Mouse (Mus musculus) heart, embryonic 11.5 days (tissue): Measurements from ENCODE around the gene Rnaseh1. TPM values are rescaled to one million over a fixed set of nuclear protein-coding genes. Genes with fewer than 3 reads are reported as not detected.
A peak's percentile ranks its signal among the peaks of the same experiment; 100 is the strongest.

Source experiments
- ATAC-seq: fragments of 200-750 bp; cut with Nextera tagmentation; replicated peaks from 2 replicates; pipeline ENCODE4 v1.8.0; 2017; ENCODE audit warnings: moderate library complexity; ENCODE audit not compliant: insufficient number of reproducible peaks, low FRiP score, low TSS enrichment
- H3K27ac ChIP-seq: fragments of 300-500 bp; sonication (generic); 2 replicates; pipeline ENCODE4 v1.5.1; 2014; ENCODE audit warnings: mild to moderate bottlenecking, low read depth, low read length
- H3K27me3 ChIP-seq: fragments of 300-500 bp; sonication (generic); 2 replicates; pipeline ENCODE4 v1.6.1; 2014; ENCODE audit warnings: mild to moderate bottlenecking, low read length, mixed read lengths; ENCODE audit not compliant: control insufficient read depth, insufficient read depth
- H3K36me3 ChIP-seq: fragments of 300-500 bp; sonication (generic); 2 replicates; pipeline ENCODE4 v1.6.1; 2014; ENCODE audit warnings: mild to moderate bottlenecking, low read length, moderate library complexity, mixed read lengths; ENCODE audit not compliant: control insufficient read depth, insufficient read depth
- H3K4me1 ChIP-seq: fragments of 300-500 bp; sonication (generic); 2 replicates; pipeline ENCODE4 v1.6.1; 2014; ENCODE audit warnings: low read length; ENCODE audit not compliant: control insufficient read depth, insufficient read depth
- H3K4me2 ChIP-seq: fragments of 300-500 bp; sonication (generic); 2 replicates; pipeline ENCODE4 v1.6.1; 2014; ENCODE audit warnings: mild to moderate bottlenecking, moderate library complexity
- H3K4me3 ChIP-seq: fragments of 300-500 bp; sonication (generic); 2 replicates; pipeline ENCODE4 v1.5.1; 2014; ENCODE audit warnings: low read depth, low read length
- H3K9ac ChIP-seq: fragments of 300-500 bp; sonication (generic); 2 replicates; pipeline ENCODE4 v1.6.1; 2014; ENCODE audit warnings: mild to moderate bottlenecking, low read depth, low read length, moderate library complexity
- H3K9me3 ChIP-seq: fragments of 300-500 bp; sonication (generic); replicated peaks from 2 replicates; pipeline ENCODE4 v1.6.1; 2016; ENCODE audit warnings: low read length; ENCODE audit not compliant: control insufficient read depth
- WGBS: fragments of 180-500 bp; shearing (Covaris S2); extraction: QIAGEN DNeasy Blood & Tissue Kit; methylation state at CpG from one replicate; pipeline ENCODE4 v1.1.7; 2014; ENCODE audit not compliant: insufficient replicate concordance; 5-methylcytosine and 5-hydroxymethylcytosine counted together
- polyA plus RNA-seq: library from polyadenylated mRNA; unstranded; fragments of >200 nt; fragmentation: Nextera tagmentation; extraction: Ambion mirVana; gene quantifications from 2 replicates; pipeline ENCODE4 v1.2.1, GENCODE M21; 2014

Gene Rnaseh1
- polyA plus RNA-seq, 1 experiment from 2014 or later = 20.2 TPM

DNA sequence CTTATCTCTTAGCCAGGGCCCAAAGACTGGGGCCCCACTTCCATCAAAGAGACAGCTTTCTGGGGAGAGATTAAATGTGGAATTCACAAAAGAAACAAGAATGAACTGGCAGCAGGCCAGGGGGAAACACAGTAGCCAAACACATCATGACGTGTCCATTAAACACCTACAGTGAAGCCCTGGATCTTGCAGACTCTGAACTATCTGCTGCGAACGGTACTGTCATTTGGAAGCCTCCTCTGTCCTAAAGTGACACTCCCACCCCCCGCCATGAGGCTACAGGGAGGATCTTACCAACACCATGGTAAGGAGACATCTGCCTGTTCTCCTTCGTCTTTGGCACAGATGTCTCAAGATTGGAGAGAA, 27.3 kb upstream of the Rnaseh1 start:
- peak overlapping the region; percentile 53 for H3K4me2 ChIP-seq
- H3K27ac ChIP-seq = peak overlapping the region; percentile 60; the same call in 1 of the 2 replicates
- no peak overlapping the region for H3K4me3 ChIP-seq
- H3K9ac ChIP-seq = no peak overlapping the region
- H3K36me3 ChIP-seq = no peaks in the 10 kb centered on the region
- WGBS = 21% methylated on average over 5 of the region's 5 CpGs
- peaks cover 19% of the 10 kb centered on the region for H3K4me1 ChIP-seq
- ATAC-seq = 0 out of 2 replicates have a peak, but pooled peaks have one; percentile 19
- no peaks in the 10 kb centered on the region for H3K27me3 ChIP-seq
- H3K9me3 ChIP-seq = no peaks in the 10 kb centered on the region

DNA sequence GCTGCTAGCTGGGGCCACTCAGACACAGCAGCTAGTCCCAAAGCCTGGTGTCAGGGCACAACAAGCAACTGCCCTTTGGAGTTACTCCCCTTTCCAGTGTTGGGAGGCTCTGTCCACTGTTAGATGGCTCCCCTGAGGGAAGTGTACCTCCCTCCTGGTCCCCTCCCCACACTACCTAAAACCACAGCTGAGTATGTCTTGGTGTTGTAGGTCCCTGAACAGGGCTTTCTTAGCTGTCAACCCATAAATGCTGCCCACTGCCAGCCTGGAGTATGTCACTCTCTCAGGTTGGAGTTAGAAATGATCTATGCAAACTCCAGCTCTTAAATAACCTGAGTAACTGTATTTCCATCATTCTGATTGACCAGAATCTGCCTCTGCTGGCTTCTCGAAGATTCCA, 26.8 kb upstream of the Rnaseh1 start:
- H3K4me1 ChIP-seq = peaks cover 19% of the 10 kb centered on the region
- WGBS = 56% methylated on average over 1 of the region's 1 CpGs
- H3K27me3 ChIP-seq = no peaks in the 10 kb centered on the region
- H3K9ac ChIP-seq = no peak overlapping the region
- no peak for ATAC-seq
- H3K9me3 ChIP-seq = no peaks in the 10 kb centered on the region
- H3K4me2 ChIP-seq = peak overlapping the region; percentile 53; the same call in 1 of the 2 replicates
- H3K27ac ChIP-seq = 0 out of 2 replicates have a peak overlapping the region, but pooled peaks have one; percentile 11
- no peaks in the 10 kb centered on the region for H3K36me3 ChIP-seq
- H3K4me3 ChIP-seq = no peak overlapping the region

DNA sequence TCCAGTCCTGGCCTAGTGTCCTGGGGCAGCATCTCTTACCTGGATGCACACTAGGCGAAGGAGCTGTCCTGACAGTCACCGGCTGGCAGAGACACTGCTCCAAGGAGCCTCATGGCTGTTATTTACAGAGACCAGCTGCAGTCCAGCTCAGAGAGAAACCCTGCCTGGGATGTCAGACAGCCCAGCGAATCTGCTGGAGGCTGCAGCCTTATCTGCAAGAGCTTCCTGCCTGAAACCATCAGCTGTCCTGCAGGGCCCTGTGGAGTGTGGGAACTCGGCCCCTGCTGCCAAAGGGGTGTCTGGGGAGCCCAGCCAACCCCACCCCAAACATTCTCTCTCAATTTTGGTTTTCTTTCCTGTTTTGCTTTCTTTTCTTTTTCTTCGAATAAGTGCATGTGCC, 26.2 kb upstream of the Rnaseh1 start, which contains the start of gene Colec11:
Colec11 (minus strand) TSS at position 183 of the 400 bp plus-strand sequence.
- no peaks in the 10 kb centered on the region for H3K9me3 ChIP-seq
- no peak within 1 kb of the TSS for H3K9ac ChIP-seq
- H3K4me2 ChIP-seq = peak within 1 kb of the TSS; percentile 53; the same call in 1 of the 2 replicates
- H3K4me3 ChIP-seq = no peak within 1 kb of the TSS
- H3K4me1 ChIP-seq = peaks cover 19% of the 10 kb centered on the region
- ATAC-seq = peak; percentile 56; the same call in 1 of the 2 replicates
- peak within 1 kb of the TSS; percentile 63 for H3K27ac ChIP-seq
- WGBS = 19% methylated on average over 5 of the region's 5 CpGs
- H3K36me3 ChIP-seq = peaks cover 2% of the 10 kb centered on the region
- no peaks in the 10 kb centered on the region for H3K27me3 ChIP-seq

GRCm38 (mm10) chr12:28624251-28624650, 25.2 kb upstream of the Rnaseh1 start:
- no peak overlapping the region for H3K9ac ChIP-seq
- no peak overlapping the region for H3K4me3 ChIP-seq
- peaks cover 19% of the 10 kb centered on the region for H3K4me1 ChIP-seq
- WGBS = 85% methylated on average over 2 of the region's 2 CpGs
- no peaks in the 10 kb centered on the region for H3K9me3 ChIP-seq
- peaks cover 6% of the 10 kb centered on the region for H3K36me3 ChIP-seq
- H3K27ac ChIP-seq = no peak overlapping the region
- no peak for ATAC-seq
- no peaks in the 10 kb centered on the region for H3K27me3 ChIP-seq
- no peak overlapping the region for H3K4me2 ChIP-seq

GRCm38 (mm10) chr12:28625407-28625806, 24.0 kb upstream of the Rnaseh1 start:
- ATAC-seq = no peak
- Histone ChIP-seq H3K27ac (no peak overlapping the region), H3K9me3 (no peaks in the 10 kb centered on the region), H3K4me2 (no peak overlapping the region), H3K9ac (no peak overlapping the region), H3K4me1 (peaks cover 19% of the 10 kb centered on the region), H3K36me3 (peaks cover 18% of the 10 kb centered on the region), H3K27me3 (no peaks in the 10 kb centered on the region), H3K4me3 (no peak overlapping the region)
- 66% methylated on average over 7 of the region's 7 CpGs for WGBS

DNA sequence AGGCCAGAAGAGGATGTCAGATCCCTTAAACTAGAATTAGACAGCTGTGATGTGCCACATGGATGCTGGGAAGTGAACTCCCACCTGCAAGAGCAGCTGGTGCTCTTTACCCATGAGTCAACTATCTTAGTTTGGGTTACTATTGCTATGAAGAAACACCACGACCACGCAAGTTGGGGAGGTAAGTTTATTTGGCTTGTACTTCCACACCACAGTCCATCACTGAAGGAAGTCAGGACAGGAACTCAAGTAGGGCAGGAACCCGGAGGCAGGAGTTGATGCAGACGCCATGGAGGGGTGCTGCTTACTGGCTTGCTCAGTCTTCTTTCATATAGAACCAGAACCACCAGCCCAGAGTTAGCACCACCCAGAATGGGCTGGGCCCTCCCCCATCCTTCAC, 22.3 kb upstream of the Rnaseh1 start:
- no peak overlapping the region for H3K4me3 ChIP-seq
- ATAC-seq = no peak
- WGBS = 63% methylated on average over 4 of the region's 4 CpGs
- H3K36me3 ChIP-seq = peaks cover 29% of the 10 kb centered on the region
- no peak overlapping the region for H3K27ac ChIP-seq
- H3K9ac ChIP-seq = no peak overlapping the region
- no peaks in the 10 kb centered on the region for H3K27me3 ChIP-seq
- peaks cover 12% of the 10 kb centered on the region for H3K4me1 ChIP-seq
- no peak overlapping the region for H3K4me2 ChIP-seq
- no peaks in the 10 kb centered on the region for H3K9me3 ChIP-seq

DNA sequence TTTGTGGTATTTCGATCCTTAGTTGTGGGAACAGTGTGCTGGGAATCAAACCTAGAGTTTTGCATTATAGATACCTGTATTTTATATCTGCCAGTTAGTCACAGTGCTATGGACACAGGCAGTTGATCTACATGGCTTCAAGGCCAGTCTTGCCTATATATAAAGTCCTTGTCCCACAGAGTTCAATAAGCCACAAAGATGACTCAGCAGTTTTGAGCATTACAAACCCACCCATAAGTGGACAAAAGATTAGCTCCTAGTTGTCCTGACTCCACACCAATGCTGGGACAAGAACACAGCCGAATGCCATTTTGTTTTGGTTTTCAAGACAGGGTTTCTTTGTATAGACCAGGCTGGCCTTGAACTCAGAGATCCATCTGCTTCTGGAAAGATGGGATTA, 21.0 kb upstream of the Rnaseh1 start:
- Histone ChIP-seq H3K27me3 (no peaks in the 10 kb centered on the region), H3K4me1 (no peaks in the 10 kb centered on the region), H3K4me3 (no peak overlapping the region), H3K27ac (no peak overlapping the region), H3K4me2 (no peak overlapping the region), H3K9ac (no peak overlapping the region), H3K9me3 (no peaks in the 10 kb centered on the region), H3K36me3 (peaks cover 38% of the 10 kb centered on the region)
- ATAC-seq = no peak
- WGBS = 87% methylated on average over 2 of the region's 2 CpGs

DNA sequence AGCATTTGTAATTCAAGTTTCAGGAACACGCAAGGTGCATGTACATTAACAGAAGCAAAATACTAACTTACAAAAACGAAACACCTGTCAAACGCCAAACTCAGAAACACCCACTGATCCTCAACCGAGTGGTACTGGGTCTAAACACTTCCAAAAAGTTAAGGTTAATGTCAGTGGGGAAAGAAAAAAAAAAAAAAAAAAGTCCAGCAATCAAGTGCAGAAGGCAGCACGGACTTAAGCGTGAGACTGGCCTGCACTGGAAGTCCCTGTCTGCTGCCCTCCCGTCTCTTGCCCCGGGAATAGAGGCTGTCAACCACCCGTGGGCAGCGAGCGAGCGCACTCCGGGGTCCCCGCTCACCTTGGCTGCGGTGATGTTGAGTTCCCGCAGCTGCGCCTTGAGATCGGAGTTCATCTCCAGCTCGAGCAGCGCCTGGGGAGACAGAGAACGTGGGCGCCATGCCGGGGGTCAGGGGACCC, 14.3 kb upstream of the Rnaseh1 start:
- under 1% methylated on average over 23 of the region's 23 CpGs for WGBS
- Histone ChIP-seq H3K4me3 (peak overlapping the region; percentile 86), H3K27ac (peak overlapping the region; percentile 93), H3K9me3 (no peaks in the 10 kb centered on the region), H3K36me3 (peaks cover 31% of the 10 kb centered on the region), H3K9ac (peak overlapping the region; percentile 99), H3K27me3 (no peaks in the 10 kb centered on the region), H3K4me1 (peaks cover 10% of the 10 kb centered on the region), H3K4me2 (peak overlapping the region; percentile 88)
- 0 out of 2 replicates have a peak, but pooled peaks have one; percentile 28 for ATAC-seq
